Mouse (Mus musculus): ENCODE measurements at regions not wholly inside any gene's neighbourhood (a gene's known extent, or its start where the extent isn't known, plus 50 kb on each side); places are given as distances from the start of the nearest gene placed in this dataset.

DNA sequence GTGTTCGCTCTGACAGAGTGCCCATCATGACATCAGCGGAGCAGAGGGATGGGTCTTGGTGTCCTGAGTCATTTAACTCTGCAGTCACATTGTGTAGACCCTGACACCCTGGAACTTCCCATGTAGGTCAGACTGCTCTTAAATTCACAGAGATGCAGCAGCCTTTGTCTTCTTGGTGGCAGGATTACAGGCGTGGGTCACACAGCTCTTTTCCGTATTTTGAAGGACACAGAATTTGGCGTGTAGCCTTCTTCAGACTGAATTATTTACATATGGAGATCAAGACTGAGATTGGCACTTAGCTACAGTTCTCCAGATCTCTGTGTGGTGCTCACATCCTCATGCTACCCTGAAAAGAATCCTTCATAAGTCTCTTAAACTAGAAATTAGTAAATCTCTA is 123.7 kb downstream of the Ankrd50 start:
- TF ChIP-seq POLR2AphosphoS2 (IDR thresholded peaks at IDR 0.05; ENCODE audit: low read length) (no peak), TCF12 (IDR thresholded peaks at IDR 0.05; ENCODE audit: low read depth, low read length) (no peak), CTCF (IDR thresholded peaks at IDR 0.05 in 2 of 3, conservative IDR thresholded peaks at IDR 0.05 in 1 of 3; ENCODE audit: control insufficient read depth in 1 of 3, insufficient read depth in 1 of 3, low read depth in 2 of 3, low read length in 3 of 3, poor library complexity in 1 of 3, severe bottlenecking in 1 of 3) (no peak)
